Mouse (Mus musculus): Measurements from ENCODE around the gene Lrrc73. TPM values are rescaled to one million over a fixed set of nuclear protein-coding genes. Genes with fewer than 3 reads are reported as not detected.
A peak's percentile ranks its signal among the peaks of the same experiment; 100 is the strongest.

Gene Lrrc73
- polyA plus RNA-seq, 1 experiment from 2014 or later: not detected

GRCm38 (mm10) chr17:46259675-46260074 lies 6.3 kb downstream of the Lrrc73 start:
- no peaks in the 10 kb centered on the region; the same call in 1 of the 2 replicates for H3K4me1 ChIP-seq (replicated peaks)
- H3K36me3 ChIP-seq (replicated peaks): peaks cover 67% of the 10 kb centered on the region
- no peak overlapping the region for H3K27ac ChIP-seq (replicated peaks)
- 81% methylated on average over 17 of the region's 17 CpGs for WGBS (ENCODE audit: insufficient replicate concordance)
- peaks cover 22% of the 10 kb centered on the region for H3K27me3 ChIP-seq
- H3K9me3 ChIP-seq (replicated peaks): no peaks in the 10 kb centered on the region
- no peak overlapping the region for H3K4me3 ChIP-seq (replicated peaks)
- no peak overlapping the region for H3K9ac ChIP-seq
- no peak for ATAC-seq (ENCODE audit: insufficient read depth)
- no peak overlapping the region for H3K4me2 ChIP-seq

GRCm38 (mm10) chr17:46262201-46262694 lies 8.9 kb downstream of the Lrrc73 start:
- Histone ChIP-seq H3K9ac (no peak overlapping the region), H3K9me3 (replicated peaks) (no peaks in the 10 kb centered on the region), H3K4me1 (replicated peaks) (peaks cover 8% of the 10 kb centered on the region; the same call in 1 of the 2 replicates), H3K4me3 (replicated peaks) (no peak overlapping the region), H3K27ac (replicated peaks) (no peak overlapping the region), H3K4me2 (no peak overlapping the region), H3K27me3 (no peaks in the 10 kb centered on the region), H3K36me3 (replicated peaks) (peaks cover 77% of the 10 kb centered on the region)
- 88% methylated on average over 5 of the region's 5 CpGs for WGBS (ENCODE audit: insufficient replicate concordance)
- ATAC-seq (ENCODE audit: insufficient read depth): no peak

GRCm38 (mm10) chr17:46265502-46265901 lies 12.2 kb downstream of the Lrrc73 start:
- Histone ChIP-seq H3K9ac (no peak overlapping the region), H3K4me2 (no peak overlapping the region), H3K36me3 (replicated peaks) (peaks cover 58% of the 10 kb centered on the region), H3K9me3 (replicated peaks) (no peaks in the 10 kb centered on the region), H3K27ac (replicated peaks) (no peak overlapping the region), H3K4me3 (replicated peaks) (no peak overlapping the region), H3K27me3 (no peaks in the 10 kb centered on the region), H3K4me1 (replicated peaks) (peaks cover 8% of the 10 kb centered on the region; the same call in 1 of the 2 replicates)
- ATAC-seq (ENCODE audit: insufficient read depth): no peak
- WGBS (ENCODE audit: insufficient replicate concordance): 81% methylated on average over 12 of the region's 12 CpGs

GRCm38 (mm10) chr17:46265918-46266618 lies 12.7 kb downstream of the Lrrc73 start:
- no peak overlapping the region for H3K4me2 ChIP-seq
- ATAC-seq (ENCODE audit: insufficient read depth): peak; percentile 29; the same call in 1 of the 2 replicates
- H3K9ac ChIP-seq: no peak overlapping the region
- H3K9me3 ChIP-seq (replicated peaks): no peaks in the 10 kb centered on the region
- no peak overlapping the region for H3K27ac ChIP-seq (replicated peaks)
- H3K27me3 ChIP-seq: no peaks in the 10 kb centered on the region
- peaks cover 58% of the 10 kb centered on the region for H3K36me3 ChIP-seq (replicated peaks)
- H3K4me3 ChIP-seq (replicated peaks): no peak overlapping the region
- 29% methylated on average over 14 of the region's 14 CpGs for WGBS (ENCODE audit: insufficient replicate concordance)
- H3K4me1 ChIP-seq (replicated peaks): peaks cover 8% of the 10 kb centered on the region; the same call in 1 of the 2 replicates

GRCm38 (mm10) chr17:46266986-46267385 lies 13.7 kb downstream of the Lrrc73 start:
- H3K4me2 ChIP-seq: no peak overlapping the region
- H3K9ac ChIP-seq: no peak overlapping the region
- no peak overlapping the region for H3K4me3 ChIP-seq (replicated peaks)
- 69% methylated on average over 6 of the region's 6 CpGs for WGBS (ENCODE audit: insufficient replicate concordance)
- no peaks in the 10 kb centered on the region for H3K27me3 ChIP-seq
- no peak for ATAC-seq (ENCODE audit: insufficient read depth)
- no peaks in the 10 kb centered on the region for H3K9me3 ChIP-seq (replicated peaks)
- H3K4me1 ChIP-seq (replicated peaks): peaks cover 8% of the 10 kb centered on the region; the same call in 1 of the 2 replicates
- peaks cover 57% of the 10 kb centered on the region for H3K36me3 ChIP-seq (replicated peaks)
- H3K27ac ChIP-seq (replicated peaks): no peak overlapping the region

GRCm38 (mm10) chr17:46267511-46267910 lies 14.2 kb downstream of the Lrrc73 start:
- H3K27ac ChIP-seq (replicated peaks): no peak overlapping the region
- no peak for ATAC-seq (ENCODE audit: insufficient read depth)
- H3K4me3 ChIP-seq (replicated peaks): no peak overlapping the region
- H3K27me3 ChIP-seq: no peaks in the 10 kb centered on the region
- peaks cover 54% of the 10 kb centered on the region for H3K36me3 ChIP-seq (replicated peaks)
- no peaks in the 10 kb centered on the region for H3K9me3 ChIP-seq (replicated peaks)
- H3K4me2 ChIP-seq: no peak overlapping the region
- peaks cover 8% of the 10 kb centered on the region; the same call in 1 of the 2 replicates for H3K4me1 ChIP-seq (replicated peaks)
- no peak overlapping the region for H3K9ac ChIP-seq
- 81% methylated on average over 7 of the region's 7 CpGs for WGBS (ENCODE audit: insufficient replicate concordance)

- no peak overlapping the region for H3K4me2 ChIP-seq
- H3K36me3 ChIP-seq (replicated peaks): peaks cover 48% of the 10 kb centered on the region
- no peaks in the 10 kb centered on the region for H3K9me3 ChIP-seq (replicated peaks)
- 75% methylated on average over 10 of the region's 10 CpGs for WGBS (ENCODE audit: insufficient replicate concordance)
- H3K27ac ChIP-seq (replicated peaks): no peak overlapping the region
- H3K27me3 ChIP-seq: no peaks in the 10 kb centered on the region
- H3K4me1 ChIP-seq (replicated peaks): peaks cover 8% of the 10 kb centered on the region; the same call in 1 of the 2 replicates
- no peak for ATAC-seq (ENCODE audit: insufficient read depth)
- H3K4me3 ChIP-seq (replicated peaks): no peak overlapping the region
- H3K9ac ChIP-seq: no peak overlapping the region
These were observed 14.8 kb downstream of the Lrrc73 start for GRCm38 (mm10) chr17:46268026-46268720.

GRCm38 (mm10) chr17:46269771-46270534 lies 16.6 kb downstream of the Lrrc73 start:
- Histone ChIP-seq H3K4me1 (replicated peaks) (peaks cover 8% of the 10 kb centered on the region; the same call in 1 of the 2 replicates), H3K9ac (no peak overlapping the region), H3K4me3 (replicated peaks) (no peak overlapping the region), H3K36me3 (replicated peaks) (peaks cover 33% of the 10 kb centered on the region), H3K27ac (replicated peaks) (no peak overlapping the region), H3K27me3 (no peaks in the 10 kb centered on the region), H3K9me3 (replicated peaks) (no peaks in the 10 kb centered on the region), H3K4me2 (no peak overlapping the region)
- 81% methylated on average over 19 of the region's 19 CpGs for WGBS (ENCODE audit: insufficient replicate concordance)
- ATAC-seq (ENCODE audit: insufficient read depth): no peak

- 79% methylated on average over 2 of the region's 2 CpGs for WGBS (ENCODE audit: insufficient replicate concordance)
- peaks cover 34% of the 10 kb centered on the region for H3K36me3 ChIP-seq (replicated peaks)
- no peak for ATAC-seq (ENCODE audit: insufficient read depth)
These were observed 18.7 kb downstream of the Lrrc73 start for GRCm38 (mm10) chr17:46272058-46272457.

GRCm38 (mm10) chr17:46272675-46273074 lies 19.3 kb downstream of the Lrrc73 start:
- Histone ChIP-seq H3K9me3 (replicated peaks) (no peaks in the 10 kb centered on the region), H3K27ac (replicated peaks) (no peak overlapping the region), H3K4me3 (replicated peaks) (no peak overlapping the region), H3K27me3 (no peaks in the 10 kb centered on the region), H3K4me2 (no peak overlapping the region), H3K36me3 (replicated peaks) (peaks cover 38% of the 10 kb centered on the region), H3K9ac (no peak overlapping the region), H3K4me1 (replicated peaks) (0 out of 2 replicates have a peak, but pooled peaks cover 3% of the 10 kb centered on the region)
- WGBS (ENCODE audit: insufficient replicate concordance): 75% methylated on average over 5 of the region's 5 CpGs
- ATAC-seq (ENCODE audit: insufficient read depth): no peak

More at GRCm38 (mm10) chr17:46272058-46272457, 18.7 kb downstream of the Lrrc73 start:
- Histone ChIP-seq H3K9ac (no peak overlapping the region), H3K27me3 (no peaks in the 10 kb centered on the region), H3K9me3 (replicated peaks) (no peaks in the 10 kb centered on the region), H3K4me3 (replicated peaks) (no peak overlapping the region), H3K4me2 (no peak overlapping the region), H3K27ac (replicated peaks) (no peak overlapping the region), H3K4me1 (replicated peaks) (0 out of 2 replicates have a peak, but pooled peaks cover 3% of the 10 kb centered on the region)

All from liver, embryonic 15.5 days (tissue).